Mouse (Mus musculus): ENCODE measurements at regions not wholly inside any gene's neighbourhood (a gene's known extent, or its start where the extent isn't known, plus 50 kb on each side); places are given as distances from the start of the nearest gene placed in this dataset.

- TF ChIP-seq CTCF (IDR thresholded peaks at IDR 0.05; ENCODE audit: low read depth, low read length) (no peak), POLR2A (IDR thresholded peaks at IDR 0.05; ENCODE audit: borderline replicate concordance, low read depth, low read length) (no peak)
- H3K27ac ChIP-seq (ENCODE audit: insufficient read depth, low read depth, low read length): no peak overlapping the region
- H3K4me3 ChIP-seq (ENCODE audit: insufficient read depth, low read length): no peak overlapping the region
- H3K4me1 ChIP-seq (ENCODE audit: control insufficient read depth, insufficient read depth, low read length): peaks cover 2% of the 10 kb centered on the region; the same call in 1 of the 2 replicates
These were observed 84.5 kb upstream of the Parp11 start for GRCm38 (mm10) chr6:127362166-127362565.

GRCm38 (mm10) chr6:127362966-127363752 is 83.5 kb upstream of the Parp11 start:
- TF ChIP-seq POLR2A (IDR thresholded peaks at IDR 0.05; ENCODE audit: borderline replicate concordance, low read depth, low read length) (no peak), CTCF (IDR thresholded peaks at IDR 0.05; ENCODE audit: low read depth, low read length) (no peak)
- H3K27ac ChIP-seq (ENCODE audit: insufficient read depth, low read depth, low read length): no peak overlapping the region
- peaks cover 2% of the 10 kb centered on the region; the same call in 1 of the 2 replicates for H3K4me1 ChIP-seq (ENCODE audit: control insufficient read depth, insufficient read depth, low read length)
- no peak overlapping the region for H3K4me3 ChIP-seq (ENCODE audit: insufficient read depth, low read length)

- H3K4me3 ChIP-seq (ENCODE audit: insufficient read depth, low read length): no peak overlapping the region
- TF ChIP-seq POLR2A (IDR thresholded peaks at IDR 0.05; ENCODE audit: borderline replicate concordance, low read depth, low read length) (no peak), CTCF (IDR thresholded peaks at IDR 0.05; ENCODE audit: low read depth, low read length) (no peak)
- peaks cover 2% of the 10 kb centered on the region; the same call in 1 of the 2 replicates for H3K4me1 ChIP-seq (ENCODE audit: control insufficient read depth, insufficient read depth, low read length)
- no peak overlapping the region for H3K27ac ChIP-seq (ENCODE audit: insufficient read depth, low read depth, low read length)
These were observed 82.6 kb upstream of the Parp11 start for GRCm38 (mm10) chr6:127363871-127364590.

- Histone ChIP-seq H3K4me3 (ENCODE audit: insufficient read depth, low read length) (no peak overlapping the region), H3K4me1 (ENCODE audit: control insufficient read depth, insufficient read depth, low read length) (peaks cover under 1% of the 10 kb centered on the region; the same call in 1 of the 2 replicates), H3K27ac (ENCODE audit: insufficient read depth, low read depth, low read length) (no peak overlapping the region)
- no peak for TF ChIP-seq POLR2A (IDR thresholded peaks at IDR 0.05; ENCODE audit: borderline replicate concordance, low read depth, low read length)
- TF ChIP-seq CTCF (IDR thresholded peaks at IDR 0.05; ENCODE audit: low read depth, low read length): no peak
These were observed 82.0 kb upstream of the Parp11 start for GRCm38 (mm10) chr6:127364591-127365187.

- Histone ChIP-seq H3K27ac (ENCODE audit: insufficient read depth, low read depth, low read length) (no peak overlapping the region), H3K4me3 (ENCODE audit: insufficient read depth, low read length) (no peak overlapping the region), H3K4me1 (ENCODE audit: control insufficient read depth, insufficient read depth, low read length) (no peaks in the 10 kb centered on the region)
- TF ChIP-seq CTCF (IDR thresholded peaks at IDR 0.05; ENCODE audit: low read depth, low read length) (no peak), POLR2A (IDR thresholded peaks at IDR 0.05; ENCODE audit: borderline replicate concordance, low read depth, low read length) (no peak)
These were observed 81.4 kb upstream of the Parp11 start for GRCm38 (mm10) chr6:127365246-127365645.

- no peaks in the 10 kb centered on the region for H3K4me1 ChIP-seq (ENCODE audit: control insufficient read depth, insufficient read depth, low read length)
- no peak for TF ChIP-seq POLR2A (IDR thresholded peaks at IDR 0.05; ENCODE audit: borderline replicate concordance, low read depth, low read length)
- no peak for TF ChIP-seq CTCF (IDR thresholded peaks at IDR 0.05; ENCODE audit: low read depth, low read length)
- H3K4me3 ChIP-seq (ENCODE audit: insufficient read depth, low read length): no peak overlapping the region
- no peak overlapping the region for H3K27ac ChIP-seq (ENCODE audit: insufficient read depth, low read depth, low read length)
These were observed 81.0 kb upstream of the Parp11 start for GRCm38 (mm10) chr6:127365651-127366050.

GRCm38 (mm10) chr6:127373052-127373451 is 73.6 kb upstream of the Parp11 start:
- Histone ChIP-seq H3K4me1 (ENCODE audit: control insufficient read depth, insufficient read depth, low read length) (no peaks in the 10 kb centered on the region), H3K27ac (ENCODE audit: insufficient read depth, low read depth, low read length) (no peak overlapping the region), H3K4me3 (ENCODE audit: insufficient read depth, low read length) (no peak overlapping the region)
- TF ChIP-seq CTCF (IDR thresholded peaks at IDR 0.05; ENCODE audit: low read depth, low read length): no peak
- no peak for TF ChIP-seq POLR2A (IDR thresholded peaks at IDR 0.05; ENCODE audit: borderline replicate concordance, low read depth, low read length)

DNA sequence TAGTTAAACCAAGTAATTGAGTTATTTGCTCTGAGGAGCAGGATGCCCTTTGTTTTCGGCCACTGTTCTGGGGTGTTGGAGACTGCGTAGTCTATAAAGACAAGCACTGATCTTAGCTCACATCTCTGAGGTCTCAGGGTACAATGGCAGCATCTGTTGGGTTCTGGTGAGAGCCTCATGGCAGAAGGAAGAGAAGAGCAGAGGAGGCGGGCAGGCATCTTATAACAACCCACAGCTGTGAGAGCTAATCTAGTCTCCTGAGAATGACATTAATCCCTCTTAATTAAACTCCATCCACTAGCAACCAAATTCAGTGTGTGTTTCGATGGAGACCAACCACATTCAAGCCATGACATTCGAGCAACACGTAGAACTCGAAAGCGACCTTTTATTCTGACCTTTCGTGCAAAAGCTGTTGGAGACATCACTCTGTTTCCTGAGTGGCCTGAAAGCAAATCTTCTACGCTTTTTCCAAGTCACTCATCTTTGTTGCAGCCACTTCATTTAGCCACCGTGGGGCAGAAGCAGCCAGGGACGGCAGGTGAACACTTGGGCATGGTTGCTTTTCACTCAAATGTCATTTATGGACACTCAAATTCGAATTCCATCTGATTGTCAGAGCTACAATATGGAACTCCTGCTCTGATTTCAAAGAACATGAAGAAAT is 72.7 kb upstream of the Parp11 start:
- Histone ChIP-seq H3K4me3 (ENCODE audit: insufficient read depth, low read length) (no peak overlapping the region), H3K4me1 (ENCODE audit: control insufficient read depth, insufficient read depth, low read length) (no peaks in the 10 kb centered on the region), H3K27ac (ENCODE audit: insufficient read depth, low read depth, low read length) (no peak overlapping the region)
- TF ChIP-seq CTCF (IDR thresholded peaks at IDR 0.05; ENCODE audit: low read depth, low read length) (no peak), POLR2A (IDR thresholded peaks at IDR 0.05; ENCODE audit: borderline replicate concordance, low read depth, low read length) (no peak)

DNA sequence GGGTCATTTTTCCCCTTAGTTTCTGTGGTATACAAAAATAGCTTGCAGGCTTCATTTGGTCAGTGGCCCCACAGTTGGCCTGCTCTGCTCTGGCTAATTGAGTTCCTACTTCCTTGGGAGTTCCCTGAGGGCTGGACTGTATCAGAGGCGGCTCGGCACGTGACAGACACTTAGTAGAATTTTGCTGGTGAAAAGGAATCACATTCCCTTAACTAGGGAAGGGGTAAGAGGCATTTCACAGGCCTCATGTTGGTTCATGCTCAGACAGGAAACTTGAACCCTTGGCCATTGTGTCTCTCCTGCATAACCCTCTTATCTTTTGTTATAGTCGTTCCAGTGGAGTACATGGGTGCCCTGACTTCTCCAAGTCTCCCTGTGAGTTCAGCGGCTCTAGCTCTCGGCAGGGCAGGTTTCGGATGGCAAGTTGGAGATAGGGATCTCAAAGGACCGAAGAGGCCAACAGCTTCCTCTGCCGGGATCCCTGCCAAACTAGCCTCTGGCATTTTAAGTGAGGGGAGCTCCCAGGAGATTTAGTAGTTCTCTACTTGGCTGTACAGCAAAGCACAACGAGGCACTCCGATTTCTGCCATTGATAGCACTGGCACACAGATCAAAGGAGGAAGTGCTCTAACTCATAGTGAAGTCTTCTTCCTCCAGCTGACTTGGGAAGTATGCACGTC is 72.0 kb upstream of the Parp11 start:
- no peaks in the 10 kb centered on the region for H3K4me1 ChIP-seq (ENCODE audit: control insufficient read depth, insufficient read depth, low read length)
- TF ChIP-seq CTCF (IDR thresholded peaks at IDR 0.05; ENCODE audit: low read depth, low read length): no peak
- TF ChIP-seq POLR2A (IDR thresholded peaks at IDR 0.05; ENCODE audit: borderline replicate concordance, low read depth, low read length): no peak
- no peak overlapping the region for H3K4me3 ChIP-seq (ENCODE audit: insufficient read depth, low read length)
- H3K27ac ChIP-seq (ENCODE audit: insufficient read depth, low read depth, low read length): no peak overlapping the region
